In genomic region chr10:64639061-64639460, GRCm38 (mm10) we compare ENCODE assay signal across 27 mouse cellular contexts.
"Had no signal": no experiment of that assay in that cellular context is flagged by ENCODE, and none has a peak within 500 bp of the region (broad histone marks: within the 10 kb centered on the region; RNA-seq: fewer than 3 reads in every experiment).

No protein-coding gene starts in this region.

- H3K36me3 ChIP-seq: heart, embryonic 10.5 days; heart, embryonic 12.5 days; hindbrain, embryonic 10.5 days; hindbrain, embryonic 12.5 days; intestine, embryonic 15.5 days; limb, embryonic 13.5 days; limb, embryonic 15.5 days; liver, embryonic 12.5 days had no signal

- ATAC-seq: hindbrain, embryonic 16.5 days; inflammation-experienced regulatory T-cells, adult 6 months; intestine, embryonic 15.5 days; intestine, postnatal 0 days; liver, embryonic 12.5 days had no signal

- H3K27me3 ChIP-seq: heart, embryonic 12.5 days; hindbrain, embryonic 12.5 days; intestine, embryonic 15.5 days; limb, embryonic 13.5 days; limb, embryonic 15.5 days; liver, embryonic 12.5 days had no signal

- H3K9ac ChIP-seq: heart, embryonic 12.5 days; hindbrain, embryonic 12.5 days; hindbrain, embryonic 14.5 days; intestine, embryonic 15.5 days; limb, embryonic 13.5 days; limb, embryonic 15.5 days; liver, embryonic 12.5 days; liver, embryonic 14.5 days had no signal

- DNase-seq: gastrocnemius, adult 2 months; gastrocnemius, postnatal 10 days; gastrocnemius, postnatal 25 days; heart, adult 18-20 months; heart, postnatal 10 days; heart, postnatal 4 days; kidney, adult 18-20 months; kidney, adult 8-10 months; kidney, postnatal 10 days; kidney, postnatal 25 days; kidney, postnatal 4 days; layer of hippocampus, postnatal 36 days; left cerebral cortex, postnatal 4 days had no signal

- H3K4me3 ChIP-seq: gastrocnemius, adult 2 months; heart, embryonic 10.5 days; heart, embryonic 12.5 days; hindbrain, embryonic 10.5 days; hindbrain, embryonic 12.5 days; intestine, embryonic 15.5 days; layer of hippocampus, adult 2 months; limb, embryonic 13.5 days; limb, embryonic 15.5 days; liver, embryonic 12.5 days had no signal

- H3K27ac ChIP-seq: gastrocnemius, adult 2 months; heart, embryonic 10.5 days; hindbrain, embryonic 10.5 days; hindbrain, embryonic 12.5 days; hindbrain, embryonic 14.5 days; intestine, embryonic 15.5 days; layer of hippocampus, adult 2 months; limb, embryonic 13.5 days; limb, embryonic 15.5 days; liver, embryonic 12.5 days; liver, embryonic 14.5 days had no signal

- H3K4me1 ChIP-seq: heart, embryonic 10.5 days; heart, embryonic 12.5 days; hindbrain, embryonic 10.5 days; hindbrain, embryonic 12.5 days; intestine, embryonic 15.5 days; limb, embryonic 15.5 days; liver, embryonic 12.5 days had no signal

- H3K9me3 ChIP-seq: heart, embryonic 10.5 days; heart, embryonic 12.5 days; hindbrain, embryonic 10.5 days; hindbrain, embryonic 12.5 days; intestine, embryonic 15.5 days; limb, embryonic 13.5 days; limb, embryonic 15.5 days; liver, embryonic 12.5 days had no signal

- H3K4me2 ChIP-seq: heart, embryonic 12.5 days; hindbrain, embryonic 12.5 days; hindbrain, embryonic 14.5 days; intestine, embryonic 15.5 days; limb, embryonic 13.5 days; limb, embryonic 15.5 days; liver, embryonic 12.5 days had no signal
